Mouse (Mus musculus): ENCODE results near the gene Cfap221. TPM values are rescaled to one million over a fixed set of nuclear protein-coding genes. Genes with fewer than 3 reads are reported as not detected.

Cfap221 gene
- polyA plus RNA-seq, 1 experiment from 2014 or later = not detected

- ATAC-seq (ENCODE audit: insufficient number of reproducible peaks, insufficient read depth, low FRiP score, low TSS enrichment, low read depth) = no peak
- H3K27ac ChIP-seq = no peak overlapping the region
- H3K9ac ChIP-seq = no peak overlapping the region
- WGBS = 82% methylated on average over 3 of the region's 3 CpGs
- no peaks in the 10 kb centered on the region for H3K9me3 ChIP-seq
- no peaks in the 10 kb centered on the region for H3K27me3 ChIP-seq
- peaks cover 7% of the 10 kb centered on the region; the same call in 1 of the 2 replicates for H3K4me1 ChIP-seq
- no peak overlapping the region for H3K4me2 ChIP-seq
- H3K4me3 ChIP-seq = no peak overlapping the region
- H3K36me3 ChIP-seq = no peaks in the 10 kb centered on the region
Measured at GRCm38 (mm10) chr1:119893600-119893999, 103.4 kb downstream of the Cfap221 start.

- ATAC-seq (ENCODE audit: insufficient number of reproducible peaks, insufficient read depth, low FRiP score, low TSS enrichment, low read depth) = no peak
- no peak overlapping the region for H3K9ac ChIP-seq
- H3K4me2 ChIP-seq = no peak overlapping the region
- WGBS = 68% methylated on average over 6 of the region's 6 CpGs
- H3K36me3 ChIP-seq = no peaks in the 10 kb centered on the region
- no peak overlapping the region for H3K4me3 ChIP-seq
- H3K9me3 ChIP-seq = no peaks in the 10 kb centered on the region
- no peak overlapping the region for H3K27ac ChIP-seq
- peaks cover 7% of the 10 kb centered on the region; the same call in 1 of the 2 replicates for H3K4me1 ChIP-seq
- H3K27me3 ChIP-seq = no peaks in the 10 kb centered on the region
Measured at GRCm38 (mm10) chr1:119892933-119893332, 104.1 kb downstream of the Cfap221 start.

GRCm38 (mm10) chr1:119891865-119892264 is 105.2 kb downstream of the Cfap221 start:
- Histone ChIP-seq H3K4me2 (no peak overlapping the region), H3K4me1 (peaks cover 11% of the 10 kb centered on the region), H3K27me3 (no peaks in the 10 kb centered on the region), H3K27ac (no peak overlapping the region), H3K9ac (no peak overlapping the region), H3K9me3 (no peaks in the 10 kb centered on the region), H3K4me3 (no peak overlapping the region), H3K36me3 (no peaks in the 10 kb centered on the region)
- WGBS = 69% methylated on average over 4 of the region's 4 CpGs
- no peak for ATAC-seq (ENCODE audit: insufficient number of reproducible peaks, insufficient read depth, low FRiP score, low TSS enrichment, low read depth)

GRCm38 (mm10) chr1:119891149-119891548 is 105.9 kb downstream of the Cfap221 start:
- no peaks in the 10 kb centered on the region for H3K9me3 ChIP-seq
- H3K36me3 ChIP-seq = no peaks in the 10 kb centered on the region
- no peak overlapping the region for H3K4me2 ChIP-seq
- ATAC-seq (ENCODE audit: insufficient number of reproducible peaks, insufficient read depth, low FRiP score, low TSS enrichment, low read depth) = no peak
- peaks cover 18% of the 10 kb centered on the region for H3K4me1 ChIP-seq
- H3K4me3 ChIP-seq = no peak overlapping the region
- no peaks in the 10 kb centered on the region for H3K27me3 ChIP-seq
- H3K9ac ChIP-seq = no peak overlapping the region
- 89% methylated on average over 9 of the region's 9 CpGs for WGBS
- H3K27ac ChIP-seq = no peak overlapping the region

- Histone ChIP-seq H3K27me3 (no peaks in the 10 kb centered on the region), H3K4me2 (no peak overlapping the region), H3K4me3 (no peak overlapping the region), H3K4me1 (peaks cover 18% of the 10 kb centered on the region), H3K9me3 (no peaks in the 10 kb centered on the region), H3K9ac (no peak overlapping the region), H3K36me3 (no peaks in the 10 kb centered on the region), H3K27ac (no peak overlapping the region)
- 66% methylated on average over 16 of the region's 16 CpGs for WGBS
- ATAC-seq (ENCODE audit: insufficient number of reproducible peaks, insufficient read depth, low FRiP score, low TSS enrichment, low read depth) = no peak
Measured at GRCm38 (mm10) chr1:119889347-119889746, 107.7 kb downstream of the Cfap221 start.

- H3K9ac ChIP-seq = no peak overlapping the region
- no peaks in the 10 kb centered on the region for H3K9me3 ChIP-seq
- H3K36me3 ChIP-seq = no peaks in the 10 kb centered on the region
- no peak overlapping the region for H3K4me3 ChIP-seq
- peaks cover 18% of the 10 kb centered on the region for H3K4me1 ChIP-seq
- H3K27me3 ChIP-seq = no peaks in the 10 kb centered on the region
- H3K4me2 ChIP-seq = no peak overlapping the region
- 23% methylated on average over 7 of the region's 7 CpGs for WGBS
- peak overlapping the region; percentile 44 for H3K27ac ChIP-seq
- no peak for ATAC-seq (ENCODE audit: insufficient number of reproducible peaks, insufficient read depth, low FRiP score, low TSS enrichment, low read depth)
Measured at GRCm38 (mm10) chr1:119886320-119886719, 110.7 kb downstream of the Cfap221 start.

- Histone ChIP-seq H3K27ac (no peak overlapping the region), H3K4me3 (no peak overlapping the region), H3K9me3 (no peaks in the 10 kb centered on the region), H3K4me2 (no peak overlapping the region), H3K36me3 (no peaks in the 10 kb centered on the region), H3K27me3 (no peaks in the 10 kb centered on the region), H3K4me1 (peaks cover 18% of the 10 kb centered on the region), H3K9ac (no peak overlapping the region)
- ATAC-seq (ENCODE audit: insufficient number of reproducible peaks, insufficient read depth, low FRiP score, low TSS enrichment, low read depth) = no peak
- 89% methylated on average over 3 of the region's 3 CpGs for WGBS
Measured at GRCm38 (mm10) chr1:119884272-119884671, 112.8 kb downstream of the Cfap221 start.

GRCm38 (mm10) chr1:119878909-119879308 is 118.1 kb downstream of the Cfap221 start:
- H3K9me3 ChIP-seq = no peaks in the 10 kb centered on the region
- peaks cover 6% of the 10 kb centered on the region; the same call in 1 of the 2 replicates for H3K4me1 ChIP-seq
- no peak overlapping the region for H3K27ac ChIP-seq
- H3K36me3 ChIP-seq = no peaks in the 10 kb centered on the region
- H3K27me3 ChIP-seq = no peaks in the 10 kb centered on the region
- ATAC-seq (ENCODE audit: insufficient number of reproducible peaks, insufficient read depth, low FRiP score, low TSS enrichment, low read depth) = no peak
- H3K4me2 ChIP-seq = no peak overlapping the region
- H3K4me3 ChIP-seq = no peak overlapping the region
- H3K9ac ChIP-seq = no peak overlapping the region
- WGBS = 82% methylated on average over 7 of the region's 7 CpGs

GRCm38 (mm10) chr1:119877469-119877868 is 119.6 kb downstream of the Cfap221 start:
- H3K4me2 ChIP-seq = no peak overlapping the region
- no peaks in the 10 kb centered on the region for H3K9me3 ChIP-seq
- H3K27ac ChIP-seq = no peak overlapping the region
- no peaks in the 10 kb centered on the region for H3K36me3 ChIP-seq
- H3K4me1 ChIP-seq = peaks cover 6% of the 10 kb centered on the region; the same call in 1 of the 2 replicates
- H3K4me3 ChIP-seq = no peak overlapping the region
- ATAC-seq (ENCODE audit: insufficient number of reproducible peaks, insufficient read depth, low FRiP score, low TSS enrichment, low read depth) = no peak
- WGBS = 88% methylated on average over 4 of the region's 4 CpGs
- no peak overlapping the region for H3K9ac ChIP-seq
- H3K27me3 ChIP-seq = no peaks in the 10 kb centered on the region

Other genes with a start within 250 kb of the Cfap221 start
- gene Ptpn4, start 159.6 kb downstream of the Cfap221 start, polyA plus RNA-seq (2015; fragmentation: Nextera tagmentation; extraction: Ambion mirVana) = 4.7 and 6.3 TPM in 2 replicates
- 9.8 and 10.0 TPM in 2 replicates for gene Tmem177, start 84.0 kb downstream of the Cfap221 start, polyA plus RNA-seq (2015; fragmentation: Nextera tagmentation; extraction: Ambion mirVana)
- gene Sctr, start 9.7 kb upstream of the Cfap221 start, polyA plus RNA-seq (2015; fragmentation: Nextera tagmentation; extraction: Ambion mirVana) = 0.17 TPM in 1 of 2 replicates, not detected in the other
- gene Tmem37, start 76.8 kb upstream of the Cfap221 start, polyA plus RNA-seq (2015; fragmentation: Nextera tagmentation; extraction: Ambion mirVana) = 5.5 and 10.0 TPM in 2 replicates
- gene Dbi, start 123.8 kb upstream of the Cfap221 start, polyA plus RNA-seq (2015; fragmentation: Nextera tagmentation; extraction: Ambion mirVana) = 607 and 644 TPM in 2 replicates
- gene 3110009E18Rik, start 124.0 kb upstream of the Cfap221 start, polyA plus RNA-seq (2015; fragmentation: Nextera tagmentation; extraction: Ambion mirVana) = 22.9 and 26.6 TPM in 2 replicates